Mouse (Mus musculus) cerebellum, adult 2 months (tissue): Measurements from ENCODE around the gene Irf2. TPM values are rescaled to one million over a fixed set of nuclear protein-coding genes. Genes with fewer than 3 reads are reported as not detected.

Experiments used
- DNase-seq, 2 experiments: peaks; one replicate each; pipeline ENCODE4 v3.0.0; 2021
- H3K27ac ChIP-seq: fragments of 200-500 bp; 2 replicates; pipeline ENCODE4 v1.5.1; 2012; ENCODE audit warnings: low read length, control low read depth, inconsistent platforms; ENCODE audit not compliant: insufficient read depth
- H3K27me3 ChIP-seq: fragments of 200-500 bp; 2 replicates; pipeline ENCODE4 v1.6.1; 2012; ENCODE audit warnings: inconsistent platforms, mild to moderate bottlenecking, low read length, moderate library complexity; ENCODE audit not compliant: control insufficient read depth, insufficient read depth
- H3K4me1 ChIP-seq: fragments of 200-500 bp; 2 replicates; pipeline ENCODE4 v1.6.1; 2011; ENCODE audit warnings: low read length; ENCODE audit not compliant: control insufficient read depth, insufficient read depth
- H3K4me3 ChIP-seq: fragments of 200-500 bp; replicated peaks from 2 replicates; pipeline ENCODE3; 2011; ENCODE audit warnings: mild to moderate bottlenecking, low read depth, low read length, control low read depth; ENCODE audit not compliant: insufficient read depth
- CTCF ChIP-seq: fragments of 200-500 bp; IDR thresholded peaks from 2 replicates; pipeline ENCODE4 v1.5.1; 2011; ENCODE audit warnings: low read depth, mild to moderate bottlenecking, control low read depth, low read length, moderate library complexity, borderline replicate concordance; ENCODE audit not compliant: insufficient read depth
- POLR2A ChIP-seq: fragments of 200-500 bp; IDR thresholded peaks from 2 replicates; pipeline ENCODE4 v1.6.1; 2011; ENCODE audit warnings: low read length, control low read depth, borderline replicate concordance; ENCODE audit not compliant: insufficient read depth
- WGBS: fragments of 180-500 bp; shearing (Covaris S2); methylation state at CpG from one replicate; pipeline ENCODE4 v1.1.7; 2018; 5-methylcytosine and 5-hydroxymethylcytosine counted together
- polyA plus RNA-seq: library from polyadenylated mRNA; depleted of rRNA; stranded (reverse); fragments of >200 nt; gene quantifications from 2 replicates; pipeline ENCODE4 v1.2.3, GENCODE M21; 2012

Irf2 gene
- polyA plus RNA-seq, 1 experiment: 19.0 TPM

GRCm38 (mm10) chr8:46752986-46753385 is 13.5 kb downstream of the Irf2 start:
- no peak for TF ChIP-seq CTCF
- no peak for TF ChIP-seq POLR2A
- 73% methylated on average over 12 of the region's 12 CpGs for WGBS
- DNase-seq: no peak
- Histone ChIP-seq H3K4me1 (peaks cover 3% of the 10 kb centered on the region; the same call in 1 of the 2 replicates), H3K4me3 (no peak overlapping the region), H3K27me3 (no peaks in the 10 kb centered on the region), H3K27ac (no peak overlapping the region)

GRCm38 (mm10) chr8:46754355-46754754 is 14.8 kb downstream of the Irf2 start:
- H3K4me1 ChIP-seq: peaks cover 3% of the 10 kb centered on the region; the same call in 1 of the 2 replicates
- TF ChIP-seq CTCF: no peak
- TF ChIP-seq POLR2A: no peak
- 82% methylated on average over 5 of the region's 5 CpGs for WGBS

GRCm38 (mm10) chr8:46755731-46756333 is 16.3 kb downstream of the Irf2 start:
- TF ChIP-seq CTCF: no peak
- TF ChIP-seq POLR2A: no peak
- 87% methylated on average over 5 of the region's 5 CpGs for WGBS

More at GRCm38 (mm10) chr8:46754355-46754754, 14.8 kb downstream of the Irf2 start:
- no peak overlapping the region for H3K27ac ChIP-seq
- H3K27me3 ChIP-seq: no peaks in the 10 kb centered on the region
- H3K4me3 ChIP-seq: no peak overlapping the region
- DNase-seq: no peak

GRCm38 (mm10) chr8:46757613-46758012 is 18.1 kb downstream of the Irf2 start:
- 92% methylated on average over 9 of the region's 9 CpGs for WGBS
- H3K27me3 ChIP-seq: no peaks in the 10 kb centered on the region
- TF ChIP-seq CTCF (no peak), POLR2A (no peak)
- H3K4me1 ChIP-seq: no peaks in the 10 kb centered on the region; the same call in none of the 2 replicates
- no peak for DNase-seq
- H3K4me3 ChIP-seq: no peak overlapping the region
- H3K27ac ChIP-seq: no peak overlapping the region

More at GRCm38 (mm10) chr8:46755731-46756333, 16.3 kb downstream of the Irf2 start:
- Histone ChIP-seq H3K27me3 (no peaks in the 10 kb centered on the region), H3K4me3 (no peak overlapping the region), H3K27ac (no peak overlapping the region), H3K4me1 (no peaks in the 10 kb centered on the region)
- no peak for DNase-seq

- no peaks in the 10 kb centered on the region for H3K27me3 ChIP-seq
- DNase-seq: no peak
- H3K4me3 ChIP-seq: no peak overlapping the region
- TF ChIP-seq POLR2A: no peak
- no peak for TF ChIP-seq CTCF
- 86% methylated on average over 7 of the region's 7 CpGs for WGBS
- H3K4me1 ChIP-seq: peaks cover 1% of the 10 kb centered on the region
- no peak overlapping the region for H3K27ac ChIP-seq
Observed at GRCm38 (mm10) chr8:46758131-46758530, 18.6 kb downstream of the Irf2 start.

GRCm38 (mm10) chr8:46758676-46759075 is 19.1 kb downstream of the Irf2 start:
- WGBS: 76% methylated on average over 2 of the region's 2 CpGs
- Histone ChIP-seq H3K4me1 (peaks cover 6% of the 10 kb centered on the region), H3K27ac (no peak overlapping the region), H3K27me3 (no peaks in the 10 kb centered on the region), H3K4me3 (no peak overlapping the region)
- TF ChIP-seq CTCF: no peak
- no peak for TF ChIP-seq POLR2A
- no peak for DNase-seq

- no peak overlapping the region for H3K4me3 ChIP-seq
- 90% methylated on average over 7 of the region's 7 CpGs for WGBS
- peaks cover 6% of the 10 kb centered on the region for H3K4me1 ChIP-seq
- DNase-seq: no peak
- TF ChIP-seq POLR2A (no peak), CTCF (no peak)
- H3K27ac ChIP-seq: no peak overlapping the region
- H3K27me3 ChIP-seq: no peaks in the 10 kb centered on the region
Observed at GRCm38 (mm10) chr8:46759562-46759961, 20.0 kb downstream of the Irf2 start.

- DNase-seq: no peak
- Histone ChIP-seq H3K4me1 (peaks cover 12% of the 10 kb centered on the region), H3K27ac (no peak overlapping the region), H3K27me3 (no peaks in the 10 kb centered on the region), H3K4me3 (no peak overlapping the region)
- TF ChIP-seq POLR2A (no peak), CTCF (no peak)
- 94% methylated on average over 7 of the region's 7 CpGs for WGBS
Observed at GRCm38 (mm10) chr8:46760701-46761100, 21.2 kb downstream of the Irf2 start.
